Comparison of ENCODE assay signal across 18 mouse cellular contexts in genomic region chr2:57905184-57905583, GRCm38 (mm10).
DNase-seq lines count a peak whose midpoint lies in the region; ATAC-seq and TF ChIP-seq lines count a peak whose summit lies in the region.
"Had no signal": no experiment of that assay in that cellular context is flagged by ENCODE, and none has a peak within 500 bp of the region (broad histone marks: within the 10 kb centered on the region; RNA-seq: fewer than 3 reads in every experiment).

No protein-coding gene starts in this region.

- no peak overlapping the region for H3K4me3 ChIP-seq in forebrain, embryonic 14.5 days (ENCODE audit: low read depth, low read length)
- no peak overlapping the region for H3K4me3 ChIP-seq in forebrain, embryonic 11.5 days (ENCODE audit: low read depth, low read length)
- H3K4me3 ChIP-seq in kidney, adult 2 months (ENCODE audit: insufficient read depth, low read depth, low read length): no peak overlapping the region
- H3K4me3 ChIP-seq: heart, embryonic 12.5 days; hindbrain, embryonic 10.5 days; limb, embryonic 13.5 days; myocyte had no signal

- no peak overlapping the region for H3K9ac ChIP-seq in forebrain, embryonic 14.5 days (ENCODE audit: low read length)
- H3K9ac ChIP-seq in forebrain, embryonic 11.5 days (ENCODE audit: low read length): no peak overlapping the region
- H3K9ac ChIP-seq: heart, embryonic 12.5 days; limb, embryonic 13.5 days had no signal

- no peak for TF ChIP-seq CTCF in kidney, adult 2 months (conservative IDR thresholded peaks at IDR 0.05; ENCODE audit: insufficient read depth, insufficient read length, low read depth, low read length)

- no peaks in the 10 kb centered on the region for H3K27me3 ChIP-seq in forebrain, embryonic 14.5 days (replicated peaks; ENCODE audit: control insufficient read depth, insufficient read depth, low read length)
- no peaks in the 10 kb centered on the region for H3K27me3 ChIP-seq in forebrain, embryonic 11.5 days (ENCODE audit: control insufficient read depth, insufficient read depth, low read length)
- no peaks in the 10 kb centered on the region for H3K27me3 ChIP-seq in kidney, adult 2 months (replicated peaks; ENCODE audit: control insufficient read depth, insufficient read depth, low read length)
- H3K27me3 ChIP-seq: heart, embryonic 12.5 days; limb, embryonic 13.5 days had no signal

- no peak for ATAC-seq in forebrain, embryonic 14.5 days
- no peak for ATAC-seq in forebrain, embryonic 11.5 days (replicated peaks; ENCODE audit: low FRiP score)
- no peak for ATAC-seq in monocyte, adult 5-6 weeks (replicated peaks; ENCODE audit: insufficient number of reproducible peaks, low FRiP score, low TSS enrichment, poor library complexity, severe bottlenecking)
- ATAC-seq: intestine, embryonic 16.5 days had no signal

- no peak overlapping the region for H3K27ac ChIP-seq in forebrain, embryonic 14.5 days (ENCODE audit: low read depth, low read length)
- no peak overlapping the region for H3K27ac ChIP-seq in forebrain, embryonic 11.5 days (ENCODE audit: low read depth, low read length)
- no peak overlapping the region for H3K27ac ChIP-seq in kidney, adult 2 months (ENCODE audit: insufficient read depth, low read depth, low read length)
- H3K27ac ChIP-seq: hindbrain, embryonic 10.5 days; limb, embryonic 13.5 days; stomach, postnatal 0 days had no signal

- H3K4me2 ChIP-seq in forebrain, embryonic 14.5 days (ENCODE audit: low read length): no peak overlapping the region
- no peak overlapping the region for H3K4me2 ChIP-seq in forebrain, embryonic 11.5 days (ENCODE audit: low read depth, low read length, severe bottlenecking)
- H3K4me2 ChIP-seq: heart, embryonic 12.5 days; limb, embryonic 13.5 days had no signal

- peak; percentile 55 for DNase-seq in forebrain, embryonic 14.5 days (ENCODE audit: low spot score)
- DNase-seq in forebrain, embryonic 11.5 days (ENCODE audit: low spot score): no peak
- DNase-seq in 416B (ENCODE audit: low read depth): peak; percentile 65
- peak; percentile 83 for DNase-seq in cerebellum, adult 9-10 months
- DNase-seq in left cerebral cortex, postnatal 4 days: peak; percentile 25
- DNase-seq in kidney, adult 2 months: no peak
- DNase-seq in urinary bladder, postnatal 14 days (ENCODE audit: low spot score): no peak
- DNase-seq: adrenal gland, postnatal 25 days; gastrocnemius, postnatal 14 days; lung, adult 2 months; spleen, adult 18-20 months had no signal

- no peak for TF ChIP-seq POLR2A in kidney, adult 2 months (IDR thresholded peaks at IDR 0.05; ENCODE audit: low read depth, low read length)

- H3K36me3 ChIP-seq in forebrain, embryonic 14.5 days (ENCODE audit: control insufficient read depth, insufficient read depth, low read length): no peaks in the 10 kb centered on the region
- H3K36me3 ChIP-seq in forebrain, embryonic 11.5 days (ENCODE audit: control insufficient read depth, insufficient read depth, low read length): no peaks in the 10 kb centered on the region
- H3K36me3 ChIP-seq in kidney, adult 2 months (ENCODE audit: control insufficient read depth, insufficient read depth, low read length): no peaks in the 10 kb centered on the region
- H3K36me3 ChIP-seq: heart, embryonic 12.5 days; hindbrain, embryonic 10.5 days; limb, embryonic 13.5 days had no signal

- no peaks in the 10 kb centered on the region for H3K9me3 ChIP-seq in forebrain, embryonic 14.5 days (replicated peaks; ENCODE audit: control insufficient read depth, low read length)
- no peaks in the 10 kb centered on the region for H3K9me3 ChIP-seq in forebrain, embryonic 11.5 days (ENCODE audit: control insufficient read depth, low read length)
- H3K9me3 ChIP-seq: heart, embryonic 12.5 days; hindbrain, embryonic 10.5 days; limb, embryonic 13.5 days had no signal

- intact Hi-C loops in left cerebral cortex, postnatal 4 days (cut with DNase I): loop anchor here (10.0 kb wide), 1 partner anchor 790 kb away; no protein-coding TSS in a partner anchor

- WGBS in forebrain, embryonic 14.5 days: 79% methylated on average over 2 of the region's 2 CpGs
- 94% methylated on average over 2 of the region's 2 CpGs for WGBS in forebrain, embryonic 11.5 days
- 95% methylated on average over 2 of the region's 2 CpGs for WGBS in kidney, adult 2 months

- no peaks in the 10 kb centered on the region; the same call in 1 of the 2 replicates for H3K4me1 ChIP-seq in forebrain, embryonic 14.5 days (ENCODE audit: control insufficient read depth, insufficient read depth, low read length)
- H3K4me1 ChIP-seq in forebrain, embryonic 11.5 days (replicated peaks; ENCODE audit: control insufficient read depth, insufficient read depth, low read length): no peaks in the 10 kb centered on the region
- no peaks in the 10 kb centered on the region for H3K4me1 ChIP-seq in kidney, adult 2 months (ENCODE audit: control insufficient read depth, insufficient read depth, low read length)
- H3K4me1 ChIP-seq: hindbrain, embryonic 10.5 days; limb, embryonic 13.5 days had no signal

Comparison
In these comparisons a context has a peak if more than half of its experiments do, and no peak if none do; other contexts are left out.
1. DNase-seq: peak in forebrain, embryonic 14.5 days (single experiment), 416B (single experiment), cerebellum, adult 9-10 months (single experiment) and left cerebral cortex, postnatal 4 days (single experiment); none in forebrain, embryonic 11.5 days (single experiment), kidney, adult 2 months (single experiment) and urinary bladder, postnatal 14 days (single experiment).